Mouse (Mus musculus) granulocyte monocyte progenitor cell, adult 5-6 weeks (primary cell): Measurements from ENCODE around the gene 4931400O07Rik. TPM values are rescaled to one million over a fixed set of nuclear protein-coding genes. Genes with fewer than 3 reads are reported as not detected.

ENCODE experiments used
- ATAC-seq: replicated peaks from 2 replicates; pipeline ENCODE4 v1.8.0; 2016; ENCODE audit warnings: mild to moderate bottlenecking, moderate TSS enrichment, inconsistent platforms; ENCODE audit not compliant: poor library complexity, severe bottlenecking
- total RNA-seq, 2 experiments: library from RNA; stranded (forward) in 1 of 2; stranded (reverse) in 1 of 2; fragments of 200-712, 200-1000 nt in 1 of 2; fragments of >200 nt in 1 of 2; fragmentation: Nextera tagmentation in 1 of 2; gene quantifications; 2 replicates each; pipeline ENCODE4 v1.2.3; 2014 to 2017

Gene 4931400O07Rik
- not detected in 2 replicates for total RNA-seq (2014; fragmentation: Nextera tagmentation)
- total RNA-seq (2017) = not detected in 2 replicates

- no peak for ATAC-seq
Measured at GRCm38 (mm10) chrX:62467691-62468090, at the start of gene 4931400O07Rik. Gene 4931400O07Rik, plus strand, starts transcription at chrX:62467991.

Other genes starting within 250 kb of the 4931400O07Rik start
- gene 4933402E13Rik, start 184.5 kb upstream of the 4931400O07Rik start, total RNA-seq (2014; fragmentation: Nextera tagmentation) = not detected in 2 replicates
- not detected in 2 replicates for gene 4933402E13Rik, start 184.5 kb upstream of the 4931400O07Rik start, total RNA-seq (2017)